Mouse (Mus musculus): ENCODE measurements around the gene Lipe.

GRCm38 (mm10) chr7:25439124-25439822 is 40.8 kb upstream of the Lipe start:
- TF ChIP-seq POLR2A (IDR thresholded peaks at IDR 0.05; ENCODE audit: control insufficient read depth, low read depth, low read length) = no peak
- TF ChIP-seq CTCF (IDR thresholded peaks at IDR 0.05; ENCODE audit: control insufficient read depth, insufficient read depth, insufficient replicate concordance, low read depth, low read length) = no peak
